Mouse (Mus musculus): ENCODE measurements around the gene Cd47.

Cd47 gene

GRCm38 (mm10) chr16:49858907-49859853 is 58.8 kb downstream of the Cd47 start:
- in situ Hi-C loops (cut with MboI, MseI): loop anchor here (10.0 kb wide), 1 partner anchor 354 kb away; no protein-coding TSS in a partner anchor

GRCm38 (mm10) chr16:49861986-49862385 is 61.7 kb downstream of the Cd47 start:
- in situ Hi-C loops (cut with MboI, MseI): no loop called here

- in situ Hi-C loops (cut with MboI, MseI): no loop called here
Measured at GRCm38 (mm10) chr16:49866617-49867016, 66.3 kb downstream of the Cd47 start.

- in situ Hi-C loops (cut with MboI, MseI): no loop called here
Measured at GRCm38 (mm10) chr16:49868278-49868677, 67.9 kb downstream of the Cd47 start.

- in situ Hi-C loops (cut with MboI, MseI): no loop called here
Measured at GRCm38 (mm10) chr16:49873918-49874317, 73.6 kb downstream of the Cd47 start.

GRCm38 (mm10) chr16:49874546-49874945 is 74.2 kb downstream of the Cd47 start:
- in situ Hi-C loops (cut with MboI, MseI): no loop called here

- in situ Hi-C loops (cut with MboI, MseI): no loop called here
Measured at GRCm38 (mm10) chr16:49876291-49877030, 76.1 kb downstream of the Cd47 start.

GRCm38 (mm10) chr16:49877243-49877642 is 76.9 kb downstream of the Cd47 start:
- in situ Hi-C loops (cut with MboI, MseI): no loop called here

GRCm38 (mm10) chr16:49878051-49878450 is 77.7 kb downstream of the Cd47 start:
- in situ Hi-C loops (cut with MboI, MseI): no loop called here

- in situ Hi-C loops (cut with MboI, MseI): no loop called here
Measured at GRCm38 (mm10) chr16:49886403-49887066, 86.2 kb downstream of the Cd47 start.

- in situ Hi-C loops (cut with MboI, MseI): no loop called here
Measured at GRCm38 (mm10) chr16:49887290-49887689, 87.0 kb downstream of the Cd47 start.

- in situ Hi-C loops (cut with MboI, MseI): no loop called here
Measured at GRCm38 (mm10) chr16:49887811-49888564, 87.7 kb downstream of the Cd47 start.

- in situ Hi-C loops (cut with MboI, MseI): no loop called here
Measured at GRCm38 (mm10) chr16:49889031-49889655, 88.8 kb downstream of the Cd47 start.

- in situ Hi-C loops (cut with MboI, MseI): no loop called here
Measured at GRCm38 (mm10) chr16:49892252-49892651, 91.9 kb downstream of the Cd47 start.

GRCm38 (mm10) chr16:49892945-49893344 is 92.6 kb downstream of the Cd47 start:
- in situ Hi-C loops (cut with MboI, MseI): no loop called here

GRCm38 (mm10) chr16:49894624-49895023 is 94.3 kb downstream of the Cd47 start:
- in situ Hi-C loops (cut with MboI, MseI): no loop called here

- in situ Hi-C loops (cut with MboI, MseI): no loop called here
Measured at GRCm38 (mm10) chr16:49896132-49896531, 95.8 kb downstream of the Cd47 start.

- in situ Hi-C loops (cut with MboI, MseI): loop anchor here (25.0 kb wide), 1 partner anchor 836 kb away; no protein-coding TSS in a partner anchor
Measured at GRCm38 (mm10) chr16:49901395-49901794, 101.1 kb downstream of the Cd47 start.

GRCm38 (mm10) chr16:49902083-49902482 is 101.8 kb downstream of the Cd47 start:
- in situ Hi-C loops (cut with MboI, MseI): loop anchor here (25.0 kb wide), 1 partner anchor 835 kb away; no protein-coding TSS in a partner anchor

GRCm38 (mm10) chr16:49904248-49904930 is 104.1 kb downstream of the Cd47 start:
- in situ Hi-C loops (cut with MboI, MseI): loop anchor here (25.0 kb wide), 1 partner anchor 833 kb away; no protein-coding TSS in a partner anchor

All from T-helper 1 cell (primary cell).